Mouse (Mus musculus) embryo, embryonic 11 days (tissue): ENCODE measurements at regions not wholly inside any gene's neighbourhood (a gene's known extent, or its start where the extent isn't known, plus 50 kb on each side); places are given as distances from the start of the nearest gene placed in this dataset.

ENCODE experiments used
- DNase-seq: peaks from one replicate; pipeline ENCODE4 v3.0.0-alpha.2; 2015

GRCm38 (mm10) chr9:50257162-50257561 lies 87.6 kb downstream of the Rpl10-ps3 start:
- DNase-seq, result no peak

DNA sequence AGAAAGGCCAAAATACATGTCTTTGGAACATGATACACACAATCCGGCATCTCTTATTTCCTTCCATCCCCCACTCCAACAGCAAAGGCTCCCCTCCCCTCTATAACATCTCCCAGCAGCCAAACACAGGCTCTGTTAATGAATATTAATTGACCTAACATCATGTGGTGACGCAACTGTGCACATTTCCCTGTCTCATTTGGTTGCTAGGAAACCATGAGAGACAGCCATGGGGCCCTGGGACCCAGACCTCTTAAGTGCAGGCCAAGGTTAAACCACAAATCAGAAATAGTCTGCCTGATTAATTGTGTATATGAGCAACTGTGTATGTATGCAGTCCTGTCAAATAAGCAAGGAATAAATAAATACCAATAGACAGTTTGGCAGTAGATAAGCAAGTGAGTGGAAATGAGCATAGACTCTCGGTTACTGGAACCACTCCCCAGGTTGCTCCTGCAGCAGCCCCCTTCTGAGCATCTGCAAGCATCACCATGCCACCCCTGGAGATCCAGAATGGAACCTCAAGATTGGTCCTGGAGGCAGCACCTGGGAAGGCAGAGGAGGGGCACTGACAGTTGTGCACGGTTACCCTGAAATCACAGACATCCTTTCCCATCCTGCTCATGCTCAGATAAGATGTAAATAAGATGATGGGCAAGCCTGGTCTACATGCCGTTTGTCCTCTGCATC lies 99.6 kb downstream of the Rpl10-ps3 start:
- DNase-seq, result peak; percentile 77

GRCm38 (mm10) chr9:50240923-50241322 lies 103.8 kb downstream of the Rpl10-ps3 start:
- no peak for DNase-seq

- peak; percentile 61 for DNase-seq
Observed at GRCm38 (mm10) chr9:50235908-50236307, 108.9 kb downstream of the Rpl10-ps3 start.

DNA sequence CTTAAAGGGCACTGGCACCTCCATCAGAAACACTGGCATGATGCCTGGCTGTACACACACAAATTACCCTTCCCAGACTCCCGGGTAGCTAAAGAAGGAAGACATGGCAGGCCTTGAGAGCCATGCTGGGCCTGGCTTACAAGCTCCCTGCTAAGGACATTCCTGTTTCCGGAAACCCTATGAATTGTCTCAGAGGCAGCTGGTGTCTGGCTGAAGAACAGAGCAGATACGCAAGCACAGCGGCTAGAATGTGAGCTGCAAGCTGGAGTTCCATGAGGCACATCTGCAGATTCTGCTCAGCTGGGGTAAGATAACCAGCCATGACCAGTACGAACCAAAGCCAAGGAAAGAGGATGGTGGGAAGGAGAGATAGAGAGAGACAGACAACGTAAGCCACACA lies 110.1 kb downstream of the Rpl10-ps3 start:
- no peak for DNase-seq

DNA sequence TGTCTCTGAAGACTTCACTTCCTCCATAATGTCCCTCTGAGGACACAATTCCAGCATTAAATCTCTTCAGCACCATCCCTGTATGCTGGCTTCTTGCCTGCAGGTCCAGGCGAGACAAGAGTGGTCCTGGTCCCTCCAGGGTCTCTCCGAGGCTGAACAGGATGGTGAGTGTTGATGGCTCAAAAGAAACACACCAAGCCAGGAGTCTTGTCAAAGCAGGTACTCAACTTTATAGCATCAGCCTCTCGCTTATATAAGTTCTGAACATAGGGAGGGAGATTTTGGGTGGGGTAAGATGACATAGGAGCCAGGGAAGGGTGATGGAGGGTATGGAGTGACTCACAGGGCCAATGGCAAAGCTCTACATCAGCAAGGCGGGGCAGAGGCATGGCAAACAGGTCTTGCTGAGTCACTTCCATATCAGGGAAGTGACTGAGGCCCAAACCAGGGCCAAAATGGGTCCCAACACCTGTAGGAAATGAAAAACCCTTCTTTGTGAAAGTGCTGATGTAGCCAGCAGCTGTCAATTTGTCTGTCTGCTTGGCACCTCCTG lies 111.7 kb downstream of the Rpl10-ps3 start:
- DNase-seq, result no peak

DNA sequence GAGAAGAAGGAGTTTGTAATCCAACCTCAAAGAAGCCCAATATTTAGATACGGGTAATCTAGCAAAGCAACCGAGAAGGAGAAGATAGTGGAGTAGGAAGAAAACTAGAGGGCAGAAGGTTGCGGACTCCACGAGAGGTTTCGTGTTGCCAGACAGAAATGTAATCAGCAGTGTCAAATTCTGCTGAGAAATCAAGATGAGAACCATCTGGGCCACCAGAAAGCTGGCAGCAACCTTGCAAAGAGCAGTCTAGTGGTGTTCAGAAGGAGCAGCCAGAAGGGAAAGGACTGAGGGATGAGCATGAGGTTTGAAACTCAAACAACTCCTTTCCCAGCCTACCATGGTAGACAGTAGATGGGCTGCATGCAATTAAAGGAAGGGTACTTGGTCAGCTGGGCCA lies 134.3 kb downstream of the Rpl10-ps3 start:
- no peak for DNase-seq

DNA sequence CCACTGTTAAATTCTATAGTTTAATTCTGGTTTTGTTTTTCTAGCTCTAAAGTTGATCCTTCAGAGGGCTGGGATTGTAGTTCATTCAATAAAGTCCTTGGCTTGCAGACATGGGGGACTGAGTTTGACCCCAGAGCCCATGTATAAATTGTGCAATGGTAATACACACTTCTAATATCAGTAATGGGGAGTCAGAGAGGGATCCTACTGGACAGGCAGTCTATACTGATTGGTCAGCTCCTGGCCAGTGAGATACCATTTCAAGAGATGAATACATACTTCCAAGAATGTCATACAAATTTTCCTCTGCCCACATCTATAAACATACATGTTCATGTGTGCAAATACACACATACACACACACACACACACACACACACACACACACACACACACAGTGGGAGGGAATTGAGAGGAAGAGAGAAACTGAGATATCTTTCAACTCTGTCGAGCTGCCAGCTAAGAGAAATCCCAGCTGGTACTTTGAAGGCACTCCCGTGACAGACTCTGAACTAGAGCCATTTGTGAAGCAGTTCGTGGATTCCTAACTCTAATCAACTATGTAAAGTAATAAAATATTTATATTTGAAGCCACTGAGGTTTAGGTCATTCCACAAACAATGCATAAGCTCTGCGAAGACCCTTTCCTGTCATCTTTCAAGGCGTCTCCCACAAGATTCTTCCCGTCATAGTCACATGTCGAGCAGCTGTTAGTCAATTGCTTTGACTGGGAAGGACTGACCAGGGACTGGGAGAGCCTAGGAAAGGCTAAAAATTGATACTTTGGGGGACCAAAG lies 145.1 kb downstream of the Rpl10-ps3 start:
- no peak for DNase-seq

- DNase-seq, result no peak
Observed at GRCm38 (mm10) chr9:50192400-50193110, 152.2 kb downstream of the Rpl10-ps3 start.

DNA sequence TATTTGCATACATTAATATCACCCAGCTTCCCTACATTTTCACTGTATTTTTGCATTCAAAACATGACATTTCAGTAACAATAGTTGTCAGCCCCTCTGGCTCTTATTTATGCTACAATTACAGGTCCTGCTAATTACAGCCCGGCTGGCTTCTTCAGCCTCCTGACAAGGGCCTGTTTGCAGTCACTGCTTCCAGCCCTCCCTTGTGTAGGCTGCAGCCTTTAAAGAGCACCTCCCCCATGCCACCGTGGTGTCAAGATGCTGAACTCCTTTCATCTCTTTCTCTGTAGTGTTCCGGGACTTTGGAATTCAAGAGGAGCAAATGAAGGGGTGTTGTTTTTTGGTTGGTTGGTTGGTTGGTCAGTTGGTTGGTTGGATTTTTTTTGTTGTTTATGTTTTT lies 153.6 kb downstream of the Rpl10-ps3 start:
- DNase-seq, result peak; percentile 46

DNA sequence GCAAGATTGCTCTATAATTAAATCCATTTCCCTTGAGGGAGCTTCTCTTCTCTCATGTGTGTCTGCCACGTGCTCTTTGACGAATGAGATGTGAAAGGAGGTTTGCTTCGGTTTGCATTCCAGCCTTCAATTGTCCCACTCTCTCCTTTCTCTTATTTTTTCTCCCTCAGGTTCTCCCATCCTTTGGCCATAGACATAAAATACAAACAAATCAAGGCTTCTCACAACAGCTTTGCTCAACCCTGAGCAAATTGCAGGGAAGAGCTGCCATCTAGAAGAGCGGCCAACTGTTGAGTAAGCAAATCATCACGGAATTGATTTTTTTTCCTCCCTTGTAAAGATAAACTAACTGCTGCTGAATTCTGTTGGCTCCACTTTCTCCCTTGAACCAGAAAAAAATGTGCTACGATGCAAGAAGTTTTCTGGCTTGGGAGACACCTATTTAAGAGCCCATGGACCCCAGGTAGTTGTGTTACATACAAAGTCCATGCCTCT lies 156.1 kb downstream of the Rpl10-ps3 start:
- DNase-seq, result no peak

DNA sequence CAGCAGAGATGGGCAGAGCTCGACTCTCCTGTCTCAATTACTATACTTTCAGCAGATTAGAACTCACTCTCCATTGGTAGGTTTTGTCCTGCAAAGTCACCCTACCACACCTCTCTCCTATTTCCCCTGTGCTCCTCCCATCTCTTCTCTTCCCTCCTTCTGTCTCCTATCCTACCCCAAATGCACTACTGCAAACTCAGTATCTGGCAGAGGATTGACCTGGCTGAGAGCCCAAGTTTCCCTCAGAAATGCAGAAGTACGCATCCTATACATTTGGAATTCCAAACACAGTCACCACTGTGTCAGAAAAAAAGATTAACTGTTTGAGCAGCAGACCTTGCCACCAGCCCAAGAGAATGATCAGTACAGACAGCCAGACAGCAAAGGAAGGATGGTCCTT lies 163.4 kb downstream of the Rpl10-ps3 start:
- DNase-seq, result no peak

- DNase-seq, result no peak
Observed at GRCm38 (mm10) chr9:50176131-50176530, 168.6 kb downstream of the Rpl10-ps3 start.

DNA sequence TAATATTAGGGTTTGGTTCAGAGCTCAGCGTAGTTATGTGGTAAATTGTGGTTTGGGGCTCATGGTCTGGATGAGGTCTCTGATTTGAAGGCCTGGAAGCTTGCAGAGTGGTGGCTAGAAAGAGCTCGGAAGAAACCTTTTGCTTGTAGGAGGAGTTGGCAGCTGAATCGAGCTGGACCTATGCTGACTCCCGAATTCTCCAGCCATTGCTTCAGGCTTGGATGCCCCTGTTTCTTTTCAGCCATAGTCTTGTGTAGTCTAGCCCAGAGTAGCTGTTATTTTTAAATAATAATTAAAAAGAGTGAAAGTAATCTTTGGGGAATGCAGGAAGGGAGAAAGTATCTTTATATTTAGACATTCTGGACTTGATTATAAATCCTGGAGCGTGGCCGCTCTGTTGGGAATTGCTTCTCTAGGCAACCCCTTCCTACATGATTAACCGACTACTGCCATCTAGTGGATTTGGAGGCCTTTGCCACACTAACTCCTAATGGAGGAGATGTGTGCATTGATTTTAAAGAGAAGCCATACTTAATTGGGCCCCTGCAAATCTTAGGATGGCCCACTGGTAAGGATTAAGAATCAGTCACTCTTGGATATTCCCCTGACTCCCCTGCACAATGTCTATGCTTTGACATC lies 172.8 kb downstream of the Rpl10-ps3 start:
- DNase-seq, result peak; percentile 92

DNA sequence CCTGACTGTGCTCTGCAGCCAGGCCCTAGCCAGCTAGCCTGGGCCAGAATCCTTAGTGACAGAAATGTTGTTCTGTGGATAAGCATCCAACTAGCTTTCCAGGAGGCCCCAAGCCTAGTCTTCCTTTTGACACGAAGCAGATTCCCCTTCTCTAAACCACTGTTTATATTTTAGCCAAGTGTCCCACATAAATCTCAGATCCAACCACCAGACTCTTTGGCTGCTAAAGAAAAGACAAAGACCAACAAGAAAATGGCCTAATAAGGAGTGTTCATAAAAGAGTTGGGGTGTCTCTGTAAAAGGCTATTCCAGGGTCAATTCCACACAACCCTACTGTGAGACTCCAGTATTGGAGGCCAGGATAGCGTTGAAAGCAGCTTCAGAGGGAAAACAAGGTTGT lies 173.6 kb downstream of the Rpl10-ps3 start:
- no peak for DNase-seq

GRCm38 (mm10) chr9:50170637-50171036 lies 174.1 kb downstream of the Rpl10-ps3 start:
- no peak for DNase-seq

- DNase-seq, result no peak
Observed at GRCm38 (mm10) chr9:50154618-50155017, 190.2 kb downstream of the Rpl10-ps3 start.

GRCm38 (mm10) chr9:50150091-50150490 lies 194.7 kb downstream of the Rpl10-ps3 start:
- peak; percentile 23 for DNase-seq

DNA sequence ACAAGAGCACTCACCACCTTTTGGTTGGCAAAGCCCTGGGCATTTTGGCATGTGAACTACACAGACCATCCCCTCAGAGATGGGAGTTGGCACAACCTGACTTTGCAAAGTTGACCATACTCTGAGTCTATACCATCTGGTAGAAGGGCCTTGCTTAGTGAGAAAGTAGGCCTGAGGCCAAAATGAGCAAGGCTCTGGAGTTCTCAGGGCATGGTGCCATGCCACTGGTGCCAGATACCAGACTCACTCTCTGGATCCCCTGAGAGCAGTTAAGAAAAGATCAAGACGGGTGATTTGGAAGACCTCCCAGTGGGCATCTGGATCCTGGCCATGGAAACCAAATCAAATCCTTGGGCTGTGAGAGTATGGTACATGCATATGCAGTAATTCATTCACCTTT lies 202.0 kb downstream of the Rpl10-ps3 start:
- DNase-seq, result no peak

DNA sequence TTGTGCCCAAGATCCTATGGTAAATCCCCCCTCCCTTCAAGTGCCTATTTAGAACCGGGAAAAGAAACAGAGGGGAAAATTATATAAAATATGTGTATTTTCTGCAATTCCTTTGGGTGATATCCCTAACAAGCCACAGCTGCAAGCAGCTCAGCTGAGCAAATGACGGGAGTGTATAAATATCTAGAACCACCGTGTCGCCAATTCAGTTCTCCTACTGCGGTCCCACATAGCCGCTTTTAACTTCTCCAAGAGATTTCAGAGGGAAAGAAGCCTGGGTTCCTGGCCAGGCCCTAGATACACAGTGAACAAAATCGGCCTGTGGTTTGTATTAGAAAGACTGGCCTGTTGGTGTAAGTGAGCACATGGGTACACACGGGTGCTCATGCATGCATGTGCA lies 202.7 kb downstream of the Rpl10-ps3 start:
- no peak for DNase-seq

DNA sequence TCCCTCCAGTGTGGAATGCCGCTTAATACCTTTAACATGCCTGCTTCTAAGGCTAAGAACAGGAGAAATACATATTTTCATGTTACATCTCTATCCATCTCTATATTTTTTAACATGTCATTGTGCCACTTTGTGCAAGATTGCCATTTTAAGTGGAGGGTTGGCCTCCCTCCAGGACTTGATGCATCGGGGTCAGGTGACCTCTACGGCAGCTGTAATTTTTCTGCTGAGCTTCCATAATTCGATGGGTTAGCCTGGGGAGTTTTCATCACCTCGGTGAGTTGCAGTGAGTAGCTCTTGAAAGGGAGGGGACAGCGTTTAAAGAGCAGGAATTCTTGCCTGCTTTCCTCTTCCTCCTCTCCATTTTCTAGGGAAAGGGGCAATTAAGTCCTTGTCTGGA lies 203.6 kb downstream of the Rpl10-ps3 start:
- DNase-seq, result peak; percentile 42

GRCm38 (mm10) chr9:50138341-50138978 lies 206.3 kb downstream of the Rpl10-ps3 start:
- no peak for DNase-seq
